Mouse (Mus musculus): ENCODE measurements around the gene Ptpn3. TPM values are rescaled to one million over a fixed set of nuclear protein-coding genes. Genes with fewer than 3 reads are reported as not detected.
A peak's percentile ranks its signal among the peaks of the same experiment; 100 is the strongest.

The Ptpn3 gene
- polyA plus RNA-seq, 1 experiment: 25.5 TPM

DNA sequence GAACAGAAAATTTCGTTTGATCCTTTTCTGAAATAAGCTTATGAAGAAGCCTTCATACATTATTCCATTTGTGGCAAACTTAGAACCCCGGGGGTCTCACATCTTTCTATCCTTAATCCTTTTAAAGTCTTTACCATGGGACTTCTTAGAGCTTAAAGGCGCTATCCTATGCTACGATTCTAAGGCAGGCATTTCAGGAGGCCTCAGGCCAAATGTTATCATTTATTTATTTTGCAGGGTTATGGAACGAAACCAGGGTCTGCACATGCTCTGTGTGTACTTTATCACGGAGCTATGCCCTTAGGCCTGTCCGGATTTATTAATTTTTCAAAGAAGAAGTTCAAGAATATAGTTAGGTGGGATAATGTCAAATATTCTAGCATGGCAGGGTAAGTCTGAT lies 67.3 kb downstream of the Ptpn3 start:
- Histone ChIP-seq H3K27ac (ENCODE audit: insufficient read depth, low read length) (no peak overlapping the region), H3K4me1 (ENCODE audit: control insufficient read depth, insufficient read depth, low read length) (peaks cover 11% of the 10 kb centered on the region; the same call in 1 of the 2 replicates), H3K4me3 (ENCODE audit: insufficient read depth, low read length) (no peak overlapping the region)
- TF ChIP-seq POLR2A (IDR thresholded peaks at IDR 0.05; ENCODE audit: extremely low read depth, insufficient read depth, low read length) (no peak), CTCF (IDR thresholded peaks at IDR 0.05; ENCODE audit: extremely low read depth, insufficient read depth, low read length) (no peak)

DNA sequence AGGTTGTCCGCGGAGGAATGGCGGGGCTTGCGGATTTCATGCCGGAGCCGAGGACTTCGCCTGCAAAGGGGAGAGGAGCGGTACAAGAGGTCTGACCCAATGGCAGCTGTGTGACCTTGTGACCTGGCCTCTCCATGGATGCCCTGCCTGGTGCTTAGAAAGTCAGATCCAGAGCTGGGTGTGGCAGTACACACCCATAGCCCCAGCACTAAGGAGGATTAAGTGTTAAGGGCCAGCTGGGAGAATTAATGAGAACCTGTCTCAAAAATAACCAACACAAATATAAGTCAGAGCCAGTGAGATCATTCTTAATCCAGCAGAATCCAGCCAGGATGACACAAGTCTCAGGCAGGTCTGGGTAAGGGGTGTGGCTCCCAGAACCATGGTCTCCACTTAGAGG lies 69.2 kb downstream of the Ptpn3 start:
- Histone ChIP-seq H3K4me3 (ENCODE audit: insufficient read depth, low read length) (no peak overlapping the region), H3K4me1 (ENCODE audit: control insufficient read depth, insufficient read depth, low read length) (peaks cover 17% of the 10 kb centered on the region), H3K27ac (ENCODE audit: insufficient read depth, low read length) (no peak overlapping the region)
- TF ChIP-seq CTCF (IDR thresholded peaks at IDR 0.05; ENCODE audit: extremely low read depth, insufficient read depth, low read length) (no peak), POLR2A (IDR thresholded peaks at IDR 0.05; ENCODE audit: extremely low read depth, insufficient read depth, low read length) (no peak)

DNA sequence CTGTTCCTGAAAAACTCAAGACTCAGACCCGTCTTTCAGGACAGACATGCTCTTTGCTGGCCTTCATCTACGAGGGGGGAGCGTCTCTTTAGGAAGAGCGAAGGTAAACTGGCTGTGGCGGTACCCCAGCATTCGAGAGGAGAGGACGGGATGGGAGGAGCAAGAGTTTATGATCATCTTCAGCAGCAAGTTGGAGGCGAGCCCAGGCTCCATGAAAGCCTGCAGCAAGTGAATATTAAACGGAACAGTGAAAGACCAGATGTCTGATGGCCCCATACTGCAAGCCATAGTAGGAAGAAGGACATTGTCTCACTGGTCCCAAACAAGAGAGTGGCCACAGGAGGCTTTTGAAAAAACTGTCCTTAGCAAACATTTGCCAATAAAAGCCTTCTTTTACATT lies 70.3 kb downstream of the Ptpn3 start:
- H3K27ac ChIP-seq (ENCODE audit: insufficient read depth, low read length): peak overlapping the region; percentile 35; the same call in 1 of the 2 replicates
- no peak overlapping the region for H3K4me3 ChIP-seq (ENCODE audit: insufficient read depth, low read length)
- peaks cover 18% of the 10 kb centered on the region for H3K4me1 ChIP-seq (ENCODE audit: control insufficient read depth, insufficient read depth, low read length)
- no peak for TF ChIP-seq POLR2A (IDR thresholded peaks at IDR 0.05; ENCODE audit: extremely low read depth, insufficient read depth, low read length)
- TF ChIP-seq CTCF (IDR thresholded peaks at IDR 0.05; ENCODE audit: extremely low read depth, insufficient read depth, low read length): no peak

GRCm38 (mm10) chr4:57230341-57230740 lies 71.3 kb downstream of the Ptpn3 start:
- Histone ChIP-seq H3K4me3 (ENCODE audit: insufficient read depth, low read length) (no peak overlapping the region), H3K27ac (ENCODE audit: insufficient read depth, low read length) (peak overlapping the region; percentile 69), H3K4me1 (ENCODE audit: control insufficient read depth, insufficient read depth, low read length) (peaks cover 18% of the 10 kb centered on the region)
- TF ChIP-seq POLR2A (IDR thresholded peaks at IDR 0.05; ENCODE audit: extremely low read depth, insufficient read depth, low read length) (no peak), CTCF (IDR thresholded peaks at IDR 0.05; ENCODE audit: extremely low read depth, insufficient read depth, low read length) (no peak)

GRCm38 (mm10) chr4:57228601-57229520 lies 72.8 kb downstream of the Ptpn3 start:
- Histone ChIP-seq H3K4me3 (ENCODE audit: insufficient read depth, low read length) (no peak overlapping the region), H3K27ac (ENCODE audit: insufficient read depth, low read length) (peak overlapping the region; percentile 26; the same call in 1 of the 2 replicates), H3K4me1 (ENCODE audit: control insufficient read depth, insufficient read depth, low read length) (peaks cover 18% of the 10 kb centered on the region)
- no peak for TF ChIP-seq CTCF (IDR thresholded peaks at IDR 0.05; ENCODE audit: extremely low read depth, insufficient read depth, low read length)

DNA sequence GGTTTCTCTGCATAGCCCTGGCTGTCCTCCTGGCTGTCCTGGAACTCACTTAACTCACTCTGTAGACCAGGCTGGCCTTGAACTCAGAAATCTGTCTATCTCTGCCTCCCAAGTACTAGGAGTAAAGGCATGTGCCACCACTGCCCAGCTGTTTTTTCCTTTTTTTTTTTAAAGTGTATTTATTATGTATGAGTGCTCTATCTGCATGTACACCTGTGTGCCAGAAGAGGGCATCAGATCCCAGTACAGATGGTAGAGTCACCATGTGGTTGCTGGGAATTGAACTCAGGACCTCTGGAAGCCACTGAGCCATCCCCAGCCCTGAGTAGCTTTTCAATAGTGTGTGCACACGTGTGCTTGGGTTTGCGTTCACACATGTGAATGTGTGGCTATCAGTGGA lies 76.9 kb downstream of the Ptpn3 start:
- Histone ChIP-seq H3K27ac (ENCODE audit: insufficient read depth, low read length) (no peak overlapping the region), H3K4me1 (ENCODE audit: control insufficient read depth, insufficient read depth, low read length) (peaks cover 9% of the 10 kb centered on the region), H3K4me3 (ENCODE audit: insufficient read depth, low read length) (no peak overlapping the region)
- TF ChIP-seq POLR2A (IDR thresholded peaks at IDR 0.05; ENCODE audit: extremely low read depth, insufficient read depth, low read length) (no peak), CTCF (IDR thresholded peaks at IDR 0.05; ENCODE audit: extremely low read depth, insufficient read depth, low read length) (no peak)

GRCm38 (mm10) chr4:57217746-57218145 lies 83.9 kb downstream of the Ptpn3 start:
- H3K4me3 ChIP-seq (ENCODE audit: insufficient read depth, low read length): no peak overlapping the region
- no peaks in the 10 kb centered on the region for H3K4me1 ChIP-seq (ENCODE audit: control insufficient read depth, insufficient read depth, low read length)
- no peak for TF ChIP-seq CTCF (IDR thresholded peaks at IDR 0.05; ENCODE audit: extremely low read depth, insufficient read depth, low read length)
- TF ChIP-seq POLR2A (IDR thresholded peaks at IDR 0.05; ENCODE audit: extremely low read depth, insufficient read depth, low read length): no peak
- no peak overlapping the region for H3K27ac ChIP-seq (ENCODE audit: insufficient read depth, low read length)

DNA sequence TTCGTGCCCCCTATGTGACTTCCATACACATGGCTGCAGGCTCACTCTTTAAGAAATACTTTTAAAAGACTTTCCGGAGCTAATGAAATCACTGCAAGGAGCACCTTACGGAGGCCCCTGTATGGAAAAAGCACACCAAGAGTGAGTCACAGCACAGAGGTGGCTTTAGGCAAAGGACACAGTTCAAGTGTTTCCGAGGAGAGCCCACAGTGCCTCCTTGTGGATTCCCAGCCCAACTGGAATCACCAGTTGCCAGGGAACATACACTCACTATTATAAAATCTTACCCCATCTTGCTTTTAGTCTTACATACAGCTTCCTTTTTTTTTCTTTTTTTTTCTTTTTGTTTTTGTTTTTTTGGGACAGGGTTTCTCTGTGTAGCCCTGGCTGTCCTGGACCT lies 85.1 kb downstream of the Ptpn3 start:
- no peak for TF ChIP-seq POLR2A (IDR thresholded peaks at IDR 0.05; ENCODE audit: extremely low read depth, insufficient read depth, low read length)
- 0 out of 2 replicates have a peak, but pooled peaks have one; percentile 12 for TF ChIP-seq CTCF (IDR thresholded peaks at IDR 0.05; ENCODE audit: extremely low read depth, insufficient read depth, low read length)
- Histone ChIP-seq H3K27ac (ENCODE audit: insufficient read depth, low read length) (no peak overlapping the region), H3K4me3 (ENCODE audit: insufficient read depth, low read length) (no peak overlapping the region), H3K4me1 (ENCODE audit: control insufficient read depth, insufficient read depth, low read length) (no peaks in the 10 kb centered on the region)

- Histone ChIP-seq H3K4me3 (ENCODE audit: insufficient read depth, low read length) (no peak overlapping the region), H3K4me1 (ENCODE audit: control insufficient read depth, insufficient read depth, low read length) (no peaks in the 10 kb centered on the region), H3K27ac (ENCODE audit: insufficient read depth, low read length) (no peak overlapping the region)
- TF ChIP-seq CTCF (IDR thresholded peaks at IDR 0.05; ENCODE audit: extremely low read depth, insufficient read depth, low read length): no peak
- TF ChIP-seq POLR2A (IDR thresholded peaks at IDR 0.05; ENCODE audit: extremely low read depth, insufficient read depth, low read length): no peak
Measured at GRCm38 (mm10) chr4:57214852-57215251, 86.8 kb downstream of the Ptpn3 start.

DNA sequence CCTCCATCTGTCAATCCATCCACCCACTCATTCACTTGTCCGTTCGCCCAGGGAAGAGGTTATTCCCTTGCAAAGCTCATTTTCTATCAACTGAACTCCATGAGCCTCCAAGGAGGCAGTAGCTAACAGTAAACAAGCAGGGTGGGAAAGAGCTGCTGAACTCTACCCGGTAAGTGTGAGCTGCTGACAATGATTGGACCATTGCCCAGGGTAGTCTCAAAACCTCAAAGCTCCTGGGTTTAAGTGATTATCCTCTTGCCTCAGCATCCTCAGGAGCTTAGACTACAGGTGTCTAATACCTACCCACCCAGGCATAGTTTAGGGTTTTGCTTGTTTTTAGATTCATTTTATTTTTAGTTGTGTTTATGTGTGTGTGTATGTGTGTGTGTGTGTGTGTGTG lies 87.5 kb downstream of the Ptpn3 start:
- Histone ChIP-seq H3K4me1 (ENCODE audit: control insufficient read depth, insufficient read depth, low read length) (no peaks in the 10 kb centered on the region), H3K4me3 (ENCODE audit: insufficient read depth, low read length) (no peak overlapping the region), H3K27ac (ENCODE audit: insufficient read depth, low read length) (no peak overlapping the region)
- TF ChIP-seq POLR2A (IDR thresholded peaks at IDR 0.05; ENCODE audit: extremely low read depth, insufficient read depth, low read length) (no peak), CTCF (IDR thresholded peaks at IDR 0.05; ENCODE audit: extremely low read depth, insufficient read depth, low read length) (no peak)
